Mouse (Mus musculus) cortical plate, adult 2 months (tissue): ENCODE data around the gene Cyp21a1. TPM values are rescaled to one million over a fixed set of nuclear protein-coding genes. Genes with fewer than 3 reads are reported as not detected.
A peak's percentile ranks its signal among the peaks of the same experiment; 100 is the strongest.

ENCODE experiments used
- H3K27ac ChIP-seq: fragments of 200-500 bp; 2 replicates; pipeline ENCODE4 v1.5.1; 2012; ENCODE audit warnings: low read length, control low read depth, inconsistent platforms; ENCODE audit not compliant: insufficient read depth
- H3K4me1 ChIP-seq: fragments of 200-500 bp; 2 replicates; pipeline ENCODE4 v1.6.1; 2011; ENCODE audit warnings: low read length; ENCODE audit not compliant: control insufficient read depth, insufficient read depth
- H3K4me3 ChIP-seq: fragments of 200-500 bp; 2 replicates; pipeline ENCODE4 v1.5.1; 2011; ENCODE audit warnings: mild to moderate bottlenecking, low read length, control low read depth; ENCODE audit not compliant: insufficient read depth
- CTCF ChIP-seq: fragments of 200-500 bp; IDR thresholded peaks from 2 replicates; pipeline ENCODE4 v1.5.1; 2011; ENCODE audit warnings: mild to moderate bottlenecking, control low read depth, low read length; ENCODE audit not compliant: insufficient read depth; ENCODE audit errors: extremely low read depth
- POLR2A ChIP-seq: fragments of 200-500 bp; IDR thresholded peaks from 2 replicates; pipeline ENCODE4 v1.6.1; 2011; ENCODE audit warnings: mild to moderate bottlenecking, low read length, control low read depth; ENCODE audit not compliant: insufficient read depth; ENCODE audit errors: extremely low read depth
- polyA plus RNA-seq: library from polyadenylated mRNA; depleted of rRNA; stranded (reverse); fragments of >200 nt; gene quantifications from 2 replicates; pipeline ENCODE4 v1.2.3, GENCODE M21; 2012; rRNA removed

The Cyp21a1 gene
- polyA plus RNA-seq, 1 experiment, result not detected

GRCm38 (mm10) chr17:34795633-34796032, 8.7 kb downstream of the Cyp21a1 start:
- no peak overlapping the region for H3K4me3 ChIP-seq
- TF ChIP-seq POLR2A (no peak), CTCF (peak; percentile 44)
- H3K27ac ChIP-seq, result no peak overlapping the region
- no peaks in the 10 kb centered on the region for H3K4me1 ChIP-seq

DNA sequence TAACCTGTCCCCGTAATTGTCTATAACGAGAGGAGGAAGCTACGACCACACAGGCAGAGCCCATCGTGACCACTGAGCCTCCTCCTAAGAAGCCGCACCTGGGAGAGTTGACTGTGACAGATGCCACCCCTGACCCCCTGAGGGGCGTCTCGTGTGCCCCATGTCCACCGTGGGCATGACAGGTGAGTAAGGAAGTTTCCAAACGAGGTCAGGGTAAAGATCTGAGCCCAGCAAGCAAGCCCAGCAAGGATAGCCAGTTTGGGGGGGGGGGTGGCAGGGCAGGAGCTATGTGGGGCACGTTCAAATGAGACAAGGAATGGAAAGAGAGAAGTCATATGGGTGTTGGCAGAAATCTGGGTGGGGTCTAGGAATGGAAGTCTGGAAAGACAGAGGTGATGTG, 9.3 kb downstream of the Cyp21a1 start:
- Histone ChIP-seq H3K4me1 (no peaks in the 10 kb centered on the region), H3K4me3 (no peak overlapping the region), H3K27ac (no peak overlapping the region)
- no peak for TF ChIP-seq CTCF
- TF ChIP-seq POLR2A, result no peak

DNA sequence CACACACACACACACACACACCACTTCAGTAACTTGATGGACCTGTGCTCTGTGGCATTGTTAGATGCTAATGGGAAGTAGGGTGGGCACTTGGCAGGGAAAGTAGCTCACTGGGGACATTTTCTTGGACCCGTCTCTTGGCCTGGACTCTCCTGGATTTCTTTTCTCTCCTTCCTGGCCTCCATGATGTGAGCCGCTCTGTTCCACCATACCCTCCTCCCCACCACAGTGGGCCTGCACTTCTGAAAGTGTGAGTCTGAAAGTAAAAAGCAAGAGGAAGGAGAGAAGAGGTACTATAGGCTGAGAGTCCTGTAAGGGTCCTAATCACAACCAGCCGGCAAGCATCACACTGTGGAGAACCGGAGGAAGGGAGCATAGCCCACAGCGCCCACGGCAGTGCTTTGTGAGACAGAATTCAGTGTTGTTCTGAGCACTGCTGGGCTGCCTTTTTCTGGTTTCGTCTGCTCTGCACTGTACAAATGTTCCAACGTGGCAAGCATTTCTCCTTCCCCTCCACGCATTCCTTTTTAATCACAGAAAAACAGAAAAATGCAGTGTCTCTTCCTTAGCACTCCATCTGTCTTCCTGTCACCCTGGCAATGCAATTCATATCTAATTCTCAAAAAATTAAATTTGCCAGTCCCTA, 26.6 kb downstream of the Cyp21a1 start:
- peak overlapping the region; percentile 49; the same call in 1 of the 2 replicates for H3K27ac ChIP-seq
- H3K4me1 ChIP-seq, result peaks cover 1% of the 10 kb centered on the region; the same call in 1 of the 2 replicates
- no peak overlapping the region for H3K4me3 ChIP-seq
- TF ChIP-seq CTCF (no peak), POLR2A (no peak)

DNA sequence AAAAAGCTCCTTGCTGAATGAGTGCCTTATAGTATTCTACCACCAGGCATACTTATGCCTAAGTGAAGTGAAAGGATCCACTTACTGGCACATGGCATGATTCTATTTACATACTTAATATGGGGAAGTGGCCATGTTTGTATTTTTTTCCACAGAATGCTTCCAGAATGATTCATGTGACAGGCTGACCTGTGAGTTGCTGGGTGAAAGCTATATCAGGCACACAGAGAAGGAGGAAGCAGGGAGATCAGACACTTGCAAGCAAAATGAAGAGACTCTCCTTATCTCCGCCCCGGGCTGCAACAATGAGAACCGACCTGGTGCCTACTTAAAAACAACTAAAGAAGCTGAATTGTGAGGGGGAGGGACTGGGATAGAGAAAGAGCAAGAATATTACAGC, 42.9 kb downstream of the Cyp21a1 start:
- Histone ChIP-seq H3K4me3 (no peak overlapping the region), H3K27ac (no peak overlapping the region), H3K4me1 (no peaks in the 10 kb centered on the region)
- TF ChIP-seq POLR2A (no peak), CTCF (no peak)

Other genes starting within 250 kb of the Cyp21a1 start
- 3.4 and 3.8 TPM in 2 replicates for gene Notch4, start 240.3 kb downstream of the Cyp21a1 start, polyA plus RNA-seq
- gene Gpsm3, start 214.8 kb downstream of the Cyp21a1 start, polyA plus RNA-seq, result 2.9 and 3.5 TPM in 2 replicates
- gene Pbx2, start 213.3 kb downstream of the Cyp21a1 start, polyA plus RNA-seq, result 66.2 and 72.6 TPM in 2 replicates
- 1.5 and 1.6 TPM in 2 replicates for gene Ager, start 206.7 kb downstream of the Cyp21a1 start, polyA plus RNA-seq
- gene Rnf5, start 200.9 kb downstream of the Cyp21a1 start, polyA plus RNA-seq, result 125 and 130 TPM in 2 replicates
- 225 and 236 TPM in 2 replicates for gene Agpat1, start 200.3 kb downstream of the Cyp21a1 start, polyA plus RNA-seq
- gene Egfl8, start 188.6 kb downstream of the Cyp21a1 start, polyA plus RNA-seq, result 5.3 and 6.1 TPM in 2 replicates
- 31.1 and 32.7 TPM in 2 replicates for gene Ppt2, start 176.1 kb downstream of the Cyp21a1 start, polyA plus RNA-seq
- 160 and 165 TPM in 2 replicates for gene Prrt1, start 175.0 kb downstream of the Cyp21a1 start, polyA plus RNA-seq
- gene Fkbpl, start 159.8 kb downstream of the Cyp21a1 start, polyA plus RNA-seq, result 7.8 and 8.7 TPM in 2 replicates
- gene Atf6b, start 157.4 kb downstream of the Cyp21a1 start, polyA plus RNA-seq, result 59.6 and 64.1 TPM in 2 replicates
- gene Tnxb, start 134.0 kb downstream of the Cyp21a1 start, polyA plus RNA-seq, result 2.2 and 2.6 TPM in 2 replicates
- 10.7 and 14.8 TPM in 2 replicates for gene C4b, start 60.7 kb downstream of the Cyp21a1 start, polyA plus RNA-seq
- gene Stk19, start 32.4 kb upstream of the Cyp21a1 start, polyA plus RNA-seq, result 80.0 and 80.7 TPM in 2 replicates
- gene Dxo, start 32.5 kb upstream of the Cyp21a1 start, polyA plus RNA-seq, result 53.1 and 55.5 TPM in 2 replicates
- gene Skiv2l, start 45.6 kb upstream of the Cyp21a1 start, polyA plus RNA-seq, result 74.0 and 81.2 TPM in 2 replicates
- gene Nelfe, start 45.8 kb upstream of the Cyp21a1 start, polyA plus RNA-seq, result 56.3 and 65.8 TPM in 2 replicates
- gene Cfb, start 58.0 kb upstream of the Cyp21a1 start, polyA plus RNA-seq, result 0.08 and 0.32 TPM in 2 replicates
- gene Zbtb12, start 74.9 kb upstream of the Cyp21a1 start, polyA plus RNA-seq, result 4.8 and 4.9 TPM in 2 replicates
- gene Gm20547, start 77.5 kb upstream of the Cyp21a1 start, polyA plus RNA-seq, result 0.04 and 0.13 TPM in 2 replicates
- 3.2 and 3.4 TPM in 2 replicates for gene C2, start 93.7 kb upstream of the Cyp21a1 start, polyA plus RNA-seq
- gene Ehmt2, start 93.9 kb upstream of the Cyp21a1 start, polyA plus RNA-seq, result 247 and 264 TPM in 2 replicates
- gene Slc44a4, start 109.9 kb upstream of the Cyp21a1 start, polyA plus RNA-seq, result 0.46 and 0.49 TPM in 2 replicates
- 49.4 and 50.5 TPM in 2 replicates for gene Neu1, start 126.7 kb upstream of the Cyp21a1 start, polyA plus RNA-seq
- 8.4 and 11.6 TPM in 2 replicates for gene Hspa1b, start 154.7 kb upstream of the Cyp21a1 start, polyA plus RNA-seq
- gene Gm20481, start 165.4 kb upstream of the Cyp21a1 start, polyA plus RNA-seq, result not detected in 2 replicates
- gene Hspa1a, start 167.6 kb upstream of the Cyp21a1 start, polyA plus RNA-seq, result 12.0 and 14.0 TPM in 2 replicates
- gene Hspa1l, start 168.1 kb upstream of the Cyp21a1 start, polyA plus RNA-seq, result 0.50 and 0.59 TPM in 2 replicates
- gene Lsm2, start 177.3 kb upstream of the Cyp21a1 start, polyA plus RNA-seq, result 36.9 and 37.2 TPM in 2 replicates
- gene Vars, start 196.4 kb upstream of the Cyp21a1 start, polyA plus RNA-seq, result 43.7 and 46.6 TPM in 2 replicates
- 0.29 and 0.36 TPM in 2 replicates for gene Vwa7, start 212.0 kb upstream of the Cyp21a1 start, polyA plus RNA-seq
- gene Sapcd1, start 223.5 kb upstream of the Cyp21a1 start, polyA plus RNA-seq, result 0.94 and 0.96 TPM in 2 replicates
- 0.58 and 0.72 TPM in 2 replicates for gene Msh5, start 242.2 kb upstream of the Cyp21a1 start, polyA plus RNA-seq
- gene Clic1, start 245.4 kb upstream of the Cyp21a1 start, polyA plus RNA-seq, result 18.4 and 18.7 TPM in 2 replicates